Mouse (Mus musculus): ENCODE results near the gene Rrp15. TPM values are rescaled to one million over a fixed set of nuclear protein-coding genes. Genes with fewer than 3 reads are reported as not detected.

Gene Rrp15
- total RNA-seq, 2 experiments from 2014 or later: 17.5 to 19.5 TPM

- DNase-seq (ENCODE audit: low spot score in 2 of 2): no peak
These were observed 33.9 kb downstream of the Rrp15 start for GRCm38 (mm10) chr1:186714980-186715896.

GRCm38 (mm10) chr1:186714215-186714614, 34.9 kb downstream of the Rrp15 start:
- DNase-seq (ENCODE audit: low spot score in 2 of 2): no peak

- peak; percentile 65 to 72 for DNase-seq (ENCODE audit: low spot score in 2 of 2)
These were observed 36.2 kb downstream of the Rrp15 start for GRCm38 (mm10) chr1:186712802-186713471.

- DNase-seq (ENCODE audit: low spot score in 2 of 2): peak; percentile 36 to 39
These were observed 43.3 kb downstream of the Rrp15 start, which contains the start of gene Tgfb2 for GRCm38 (mm10) chr1:186705915-186706248. Tgfb2 (minus strand) TSS chr1:186705989.

- DNase-seq (ENCODE audit: low spot score in 2 of 2): peak; percentile 69 to 76
These were observed 43.8 kb downstream of the Rrp15 start for GRCm38 (mm10) chr1:186705203-186705914.

- DNase-seq (ENCODE audit: low spot score in 2 of 2): peak; percentile 41 to 48
These were observed 45.0 kb downstream of the Rrp15 start for GRCm38 (mm10) chr1:186703980-186704701.

GRCm38 (mm10) chr1:186703256-186703979, 45.7 kb downstream of the Rrp15 start:
- DNase-seq (ENCODE audit: low spot score in 2 of 2): no peak

GRCm38 (mm10) chr1:186702391-186703255, 46.5 kb downstream of the Rrp15 start:
- DNase-seq (ENCODE audit: low spot score in 2 of 2): no peak

- no peak for DNase-seq (ENCODE audit: low spot score in 2 of 2)
These were observed 47.8 kb downstream of the Rrp15 start for GRCm38 (mm10) chr1:186701206-186701905.

- DNase-seq (ENCODE audit: low spot score in 2 of 2): no peak
These were observed 48.7 kb downstream of the Rrp15 start for GRCm38 (mm10) chr1:186700496-186700895.

GRCm38 (mm10) chr1:186698583-186699338, 50.4 kb downstream of the Rrp15 start:
- DNase-seq (ENCODE audit: low spot score in 2 of 2): no peak

GRCm38 (mm10) chr1:186696231-186696630, 52.9 kb downstream of the Rrp15 start:
- DNase-seq (ENCODE audit: low spot score in 2 of 2): no peak

GRCm38 (mm10) chr1:186695361-186695760, 53.8 kb downstream of the Rrp15 start:
- DNase-seq (ENCODE audit: low spot score in 2 of 2): no peak

GRCm38 (mm10) chr1:186692370-186692769, 56.8 kb downstream of the Rrp15 start:
- no peak for DNase-seq (ENCODE audit: low spot score in 2 of 2)

- peak; percentile 36 to 51 for DNase-seq (ENCODE audit: low spot score in 2 of 2)
These were observed 57.5 kb downstream of the Rrp15 start for GRCm38 (mm10) chr1:186691708-186692107.

- DNase-seq (ENCODE audit: low spot score in 2 of 2): no peak
These were observed 65.1 kb downstream of the Rrp15 start for GRCm38 (mm10) chr1:186684041-186684440.

GRCm38 (mm10) chr1:186682606-186683005, 66.6 kb downstream of the Rrp15 start:
- no peak for DNase-seq (ENCODE audit: low spot score in 2 of 2)

GRCm38 (mm10) chr1:186677614-186678013, 71.5 kb downstream of the Rrp15 start:
- DNase-seq (ENCODE audit: low spot score in 2 of 2): no peak

All from layer of hippocampus, postnatal 10 days (tissue).